Mouse (Mus musculus) ovary, postnatal 14 days (tissue): ENCODE measurements at regions not wholly inside any gene's neighbourhood (a gene's known extent, or its start where the extent isn't known, plus 50 kb on each side); places are given as distances from the start of the nearest gene placed in this dataset.
"Not testable (repeated sequence)": the region's sequence is repeated elsewhere in the genome, so short reads cannot be mapped to it uniquely, and the experiment has no call there.

Source experiments
- DNase-seq: peaks from one replicate; pipeline ENCODE4 v3.0.0; 2022; ENCODE audit warnings: low spot score

DNA sequence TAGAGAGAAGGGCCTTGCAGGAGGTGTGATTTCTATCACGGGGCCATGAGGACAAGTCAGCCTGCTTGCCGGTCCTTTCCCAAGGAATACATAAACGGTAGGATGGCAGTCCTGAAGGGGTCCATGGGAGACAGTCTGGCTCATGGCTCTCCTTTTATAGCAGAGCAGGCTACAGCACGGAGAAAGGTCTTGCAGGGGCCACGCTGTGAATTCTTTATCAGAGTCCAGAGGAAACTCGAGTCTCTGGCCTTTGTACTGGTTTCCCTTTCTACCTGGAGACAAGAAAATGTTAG is 1984.0 kb downstream of the 4930444P10Rik start:
- no peak for DNase-seq

DNA sequence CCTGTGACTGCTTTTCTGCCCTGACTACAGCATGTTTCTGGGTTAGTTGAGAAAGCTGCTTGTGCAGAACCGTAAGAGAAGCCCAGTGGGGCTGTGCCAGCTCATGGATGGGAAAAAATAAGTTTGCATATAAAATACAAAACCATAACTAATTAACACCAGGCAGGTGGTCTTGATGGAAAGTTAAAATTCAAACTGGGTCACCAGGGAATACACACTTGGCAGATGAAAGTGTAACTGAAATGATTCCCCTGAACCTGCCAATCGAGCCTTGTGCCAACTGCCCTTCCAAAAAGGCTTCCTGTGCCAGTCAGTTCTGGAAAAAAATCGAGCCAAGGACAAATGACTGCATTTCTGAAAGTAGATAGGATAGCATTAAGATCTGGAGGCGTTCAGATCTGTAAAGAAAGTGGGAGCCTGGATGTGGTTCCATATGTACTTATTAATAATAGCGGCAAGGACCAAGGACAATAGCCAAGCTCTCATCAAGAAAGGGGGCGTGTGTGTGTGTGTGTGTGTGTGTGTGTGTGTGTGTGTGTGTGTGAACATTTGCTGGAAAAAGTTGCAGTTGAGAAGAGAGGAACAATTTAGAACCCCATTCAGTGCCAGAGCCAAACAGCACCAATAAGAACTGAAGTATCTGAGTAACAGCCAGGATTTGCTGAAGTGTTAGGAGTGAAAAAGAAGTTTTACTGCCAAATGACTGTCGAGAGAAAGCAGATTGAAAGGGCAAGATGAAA is 1984.5 kb downstream of the 4930444P10Rik start:
- no peak for DNase-seq

DNA sequence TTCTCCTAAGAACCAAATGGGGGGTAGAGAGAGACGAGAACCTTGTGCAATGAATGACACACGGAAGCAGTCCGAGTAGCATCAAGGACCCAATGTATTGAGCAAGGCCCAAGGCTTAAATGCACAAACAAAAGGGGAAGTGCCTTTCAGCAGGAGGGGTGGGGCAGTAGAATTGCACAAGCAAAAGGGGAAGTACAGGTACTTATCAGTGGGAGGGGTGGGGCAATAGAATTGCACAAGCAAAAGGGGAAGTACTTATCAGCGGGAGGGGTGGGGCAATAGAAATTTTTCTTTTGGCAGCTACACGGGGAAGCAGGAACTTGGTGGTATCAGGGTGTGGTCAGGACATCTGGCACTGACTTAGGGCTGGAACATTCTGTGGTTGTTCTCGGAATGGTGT is 1987.6 kb downstream of the 4930444P10Rik start:
- not testable (repeated sequence) for DNase-seq

DNA sequence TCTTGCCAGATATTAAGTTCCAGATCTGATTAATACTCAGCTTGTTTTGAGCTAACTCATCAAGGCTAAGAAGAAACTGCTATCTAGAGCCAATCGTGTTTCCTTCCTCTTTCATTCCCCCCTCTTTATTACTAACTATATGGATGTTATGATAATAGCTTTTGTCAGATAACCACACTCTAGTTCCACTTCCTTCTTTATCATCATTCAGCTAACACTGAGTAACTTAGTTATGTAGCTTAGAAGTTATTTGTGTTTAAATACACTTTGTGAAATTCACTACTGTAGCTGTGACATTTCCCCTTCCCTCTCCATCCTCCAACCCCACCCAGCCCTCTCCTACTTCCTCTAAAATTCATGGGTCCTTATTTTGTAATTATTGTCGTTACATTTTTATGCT is 1988.6 kb downstream of the 4930444P10Rik start:
- DNase-seq: no peak

DNA sequence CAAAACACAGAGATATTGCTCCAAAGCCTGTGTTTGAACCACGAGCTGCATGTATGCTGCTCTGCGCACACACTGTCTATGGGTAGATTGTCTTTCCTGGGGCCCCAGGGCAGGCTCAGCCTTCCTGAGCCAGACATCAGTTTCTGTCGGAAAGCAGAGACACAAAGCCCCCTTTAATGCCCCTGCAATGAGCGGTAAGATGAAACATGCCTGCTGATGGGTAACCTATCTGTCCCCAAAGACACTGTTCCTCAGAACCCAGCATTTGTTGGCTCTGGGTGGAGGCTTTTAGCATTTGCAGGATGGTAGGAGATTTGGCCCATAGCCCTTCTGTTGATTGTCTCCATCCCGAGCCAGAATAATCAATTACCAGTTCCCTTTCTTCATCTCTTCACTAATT is 1994.1 kb downstream of the 4930444P10Rik start:
- DNase-seq: no peak

DNA sequence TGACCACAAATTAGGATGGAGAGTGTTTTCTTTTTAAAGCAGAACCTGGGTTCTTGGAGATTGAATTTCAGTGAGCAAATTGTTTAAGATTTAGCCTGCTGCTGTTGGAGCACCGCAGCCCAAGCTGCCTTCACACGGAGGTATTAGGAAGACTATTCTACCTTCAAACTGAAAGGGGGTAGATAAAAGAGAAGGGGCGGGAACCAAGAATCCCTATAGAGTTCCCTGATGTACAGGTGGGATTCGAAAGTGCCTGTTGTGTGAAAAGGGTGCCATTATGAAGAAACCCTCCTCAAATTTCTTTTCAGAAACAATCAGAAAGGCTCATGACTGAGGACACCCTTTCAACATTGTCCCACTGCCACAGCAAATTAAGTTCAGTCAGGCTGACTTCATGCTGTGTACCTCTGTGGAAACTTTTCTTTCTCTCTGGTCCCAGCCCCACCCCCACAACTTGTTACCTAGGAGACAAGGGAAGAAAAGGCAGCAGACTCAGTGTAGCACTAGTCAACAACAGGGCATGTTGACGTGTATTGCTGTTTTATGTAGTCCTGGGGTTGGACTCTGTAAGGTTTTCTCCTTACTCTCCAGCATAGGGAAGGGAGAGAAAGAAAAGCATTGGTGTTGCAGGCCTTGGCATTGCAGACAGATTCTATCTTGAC is 1995.4 kb downstream of the 4930444P10Rik start:
- DNase-seq: no peak

DNA sequence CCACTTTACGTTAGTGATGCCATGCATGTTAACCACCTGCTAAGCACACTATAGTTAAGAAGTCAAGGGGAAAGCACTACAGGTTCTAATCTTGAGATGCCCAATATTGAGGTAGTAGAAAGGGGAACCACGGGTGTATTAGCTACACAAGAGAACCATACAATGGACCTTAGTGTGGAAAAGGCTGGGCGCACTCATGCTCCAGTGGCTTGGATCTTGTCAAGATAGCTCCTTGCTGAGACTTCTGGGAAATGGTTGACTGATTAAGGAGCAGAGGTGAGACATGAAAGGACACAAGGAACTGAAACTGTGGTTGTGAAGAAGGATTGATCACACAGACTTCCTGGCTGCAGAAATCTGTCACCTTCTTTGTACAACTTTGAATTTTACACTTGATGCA is 2028.3 kb downstream of the 4930444P10Rik start:
- DNase-seq: no peak

DNA sequence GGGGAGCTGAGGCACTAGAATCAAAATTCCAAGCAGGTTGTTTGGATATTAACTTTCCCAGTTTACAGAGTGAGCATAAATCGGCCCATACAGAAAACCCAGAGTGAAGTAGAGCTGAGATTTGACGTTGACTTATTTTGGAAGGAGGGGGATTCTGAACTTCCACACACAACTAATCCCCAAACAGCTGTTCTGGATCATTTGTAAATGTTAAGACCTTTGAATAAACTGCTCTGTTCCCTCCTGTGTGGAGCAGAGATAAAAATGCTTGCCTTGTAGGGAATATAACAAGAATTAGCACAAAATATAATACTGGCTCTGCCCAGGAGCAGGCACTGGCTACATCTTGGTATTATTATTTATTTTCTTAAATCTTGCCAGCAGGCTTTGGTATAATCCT is 2057.0 kb downstream of the 4930444P10Rik start:
- DNase-seq: no peak

DNA sequence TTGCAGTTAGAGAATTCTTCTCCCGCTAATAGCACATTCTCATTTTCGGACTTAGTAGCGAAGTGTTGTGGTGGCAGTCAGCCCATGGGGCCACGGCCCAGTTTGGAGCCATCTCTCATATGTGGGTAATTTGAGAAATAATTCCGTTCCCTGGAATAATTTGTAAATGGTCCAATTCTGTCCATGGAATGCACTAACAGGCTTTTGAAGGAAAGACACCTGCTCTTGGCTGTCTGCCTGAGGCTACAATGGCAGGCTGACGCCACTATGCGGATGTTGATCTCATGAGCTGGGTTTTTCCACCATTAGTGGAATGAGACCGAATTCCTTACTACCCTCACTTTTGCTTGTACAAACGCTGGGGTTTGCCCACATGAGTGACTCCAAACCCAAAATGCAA is 2081.6 kb downstream of the 4930444P10Rik start:
- no peak for DNase-seq

DNA sequence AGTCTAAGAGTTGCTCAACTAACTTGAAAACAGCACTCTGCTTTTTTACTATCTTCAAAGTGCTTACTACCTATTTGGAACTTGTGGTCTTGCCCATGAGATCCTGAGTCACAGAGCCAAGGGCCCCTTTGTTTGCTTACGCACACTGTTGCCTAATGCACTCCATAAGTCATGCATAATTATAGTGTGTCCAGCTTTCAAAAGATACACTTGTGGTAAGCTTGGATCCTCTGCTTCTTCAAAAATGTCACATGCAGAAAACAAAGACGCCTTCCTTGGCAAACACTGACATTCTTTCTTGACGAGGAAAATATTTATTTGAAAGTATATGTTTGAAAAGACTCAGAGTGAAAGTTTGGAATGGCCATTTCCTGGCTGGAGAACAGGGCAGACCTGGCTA is 2082.3 kb downstream of the 4930444P10Rik start:
- DNase-seq: no peak

DNA sequence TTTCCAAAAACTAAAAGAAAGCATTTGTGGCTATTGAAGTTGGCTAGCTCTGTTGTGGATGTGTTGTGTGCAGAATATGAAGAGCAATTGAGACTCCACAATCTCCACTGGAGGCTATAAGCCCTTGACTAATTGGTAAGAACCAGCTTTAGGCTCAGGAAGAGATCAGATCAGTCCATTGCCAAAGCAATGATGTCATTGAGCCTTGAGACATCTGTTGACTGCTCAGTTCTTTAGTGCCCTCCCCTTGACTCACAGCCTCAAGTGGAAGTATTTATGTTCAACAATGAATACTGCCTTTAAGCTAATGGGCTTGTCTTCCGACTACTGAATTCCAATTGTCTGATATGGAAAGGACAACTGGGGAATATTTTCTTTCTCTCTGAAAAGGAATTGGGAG is 2090.6 kb downstream of the 4930444P10Rik start:
- DNase-seq: no peak

DNA sequence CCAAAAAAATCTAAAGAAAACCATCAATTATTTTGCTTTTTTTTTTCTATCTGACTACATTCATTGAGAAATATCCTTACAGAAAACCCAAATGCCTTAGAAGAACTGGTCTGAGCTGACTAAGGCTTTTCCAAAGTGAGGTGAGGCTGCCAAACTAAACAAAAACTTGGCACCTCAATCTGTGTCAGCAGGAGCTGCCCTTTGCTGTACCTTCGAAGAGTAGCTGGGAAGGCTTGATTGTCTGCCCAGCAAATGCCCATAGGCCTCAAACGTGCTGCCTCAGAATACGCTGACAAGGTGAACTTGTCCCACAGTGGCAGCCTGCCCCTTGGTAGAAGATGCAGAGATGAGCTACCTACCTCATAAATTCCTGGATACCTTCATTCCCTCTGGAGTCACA is 2091.7 kb downstream of the 4930444P10Rik start:
- no peak for DNase-seq

DNA sequence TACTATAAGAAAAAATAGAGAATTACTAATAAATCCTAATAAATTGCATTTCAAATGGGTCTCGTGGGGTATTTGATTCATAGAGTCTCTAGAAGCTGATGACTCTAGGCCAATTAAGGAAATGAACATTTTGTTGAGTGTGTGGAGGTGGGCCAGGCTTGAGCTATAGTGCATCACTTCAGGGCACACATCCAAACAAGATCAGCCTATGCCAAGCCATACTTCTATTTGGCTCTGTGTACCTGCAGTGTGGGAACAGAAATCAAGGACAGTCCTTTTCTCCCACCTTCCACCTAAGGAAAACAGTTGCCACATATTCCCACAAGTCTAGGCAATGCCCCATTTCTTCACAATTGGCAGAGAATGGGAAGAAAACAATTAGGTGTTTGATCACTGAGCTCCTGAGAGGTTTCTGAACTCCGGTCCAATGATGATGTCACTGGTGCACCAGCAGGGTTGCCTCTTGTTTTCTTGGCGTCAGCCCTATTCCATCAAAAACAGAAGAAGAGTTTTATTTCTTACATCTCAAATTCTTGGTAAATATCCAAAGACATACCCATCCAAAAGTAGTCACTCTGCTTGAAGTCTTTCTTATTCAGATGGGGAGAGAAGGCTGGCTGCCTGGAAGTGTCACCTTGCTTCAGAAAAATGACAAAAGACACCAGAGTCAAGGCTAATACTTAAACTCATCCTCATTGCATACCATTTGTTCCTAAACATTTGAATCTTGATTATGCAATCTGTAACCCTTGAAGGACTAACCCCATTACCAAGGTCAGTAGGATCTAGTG is 2092.3 kb downstream of the 4930444P10Rik start:
- DNase-seq: no peak

DNA sequence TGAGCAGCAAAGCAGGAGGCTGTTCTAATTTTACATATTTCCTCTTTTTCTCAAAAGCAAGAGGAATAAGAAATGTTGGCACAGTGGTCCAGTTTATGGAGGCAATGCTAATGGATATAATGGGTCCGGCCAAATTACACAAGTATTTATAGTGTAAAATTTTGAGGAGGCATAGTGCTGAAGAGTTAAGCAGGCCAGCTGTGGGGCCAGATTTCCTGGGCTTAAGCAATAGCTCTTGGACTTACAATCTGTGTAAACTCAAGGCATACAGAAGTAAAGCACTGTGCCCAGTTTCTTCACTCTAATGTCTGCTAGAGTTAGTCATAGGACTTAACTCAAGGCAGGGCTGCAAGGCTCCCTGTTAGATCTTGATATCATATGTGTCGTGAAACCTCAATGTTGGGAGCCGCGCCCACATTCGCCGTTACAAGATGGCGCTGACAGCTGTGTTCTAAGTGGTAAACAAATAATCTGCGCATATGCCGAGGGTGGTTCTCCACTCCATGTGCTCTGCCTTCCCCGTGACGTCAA is 2094.9 kb downstream of the 4930444P10Rik start:
- no peak for DNase-seq

DNA sequence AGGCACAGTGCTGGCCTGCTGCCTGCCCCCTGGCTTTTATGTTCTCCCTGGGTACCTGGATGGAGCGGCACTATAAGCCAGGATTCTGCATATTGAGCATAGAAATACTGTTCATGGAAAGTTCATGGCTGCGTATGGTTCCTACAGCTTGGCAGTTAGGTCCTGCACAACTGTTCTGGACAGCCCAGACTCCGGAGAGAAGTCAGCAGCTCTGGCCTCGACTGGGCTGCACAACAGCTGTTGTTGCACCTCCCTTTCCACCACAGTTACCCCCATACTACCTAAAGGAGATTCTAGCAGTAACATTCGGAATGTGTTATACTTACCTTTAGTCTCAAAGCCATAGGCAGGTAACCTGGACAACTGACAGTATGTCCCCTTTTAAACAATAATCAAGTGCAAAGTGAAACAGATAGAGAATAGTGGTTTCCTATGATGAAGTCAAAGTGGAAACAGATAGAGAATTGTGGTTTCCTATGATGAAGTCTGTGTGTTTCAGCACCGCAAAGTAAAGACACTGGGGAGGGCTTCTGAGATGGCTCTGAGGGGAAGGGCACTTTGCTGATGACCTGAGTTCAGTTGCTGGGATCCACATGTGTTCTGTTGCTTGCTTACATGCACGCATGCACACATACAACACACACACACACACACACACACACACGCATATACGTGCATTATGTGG is 2099.2 kb downstream of the 4930444P10Rik start:
- no peak for DNase-seq

DNA sequence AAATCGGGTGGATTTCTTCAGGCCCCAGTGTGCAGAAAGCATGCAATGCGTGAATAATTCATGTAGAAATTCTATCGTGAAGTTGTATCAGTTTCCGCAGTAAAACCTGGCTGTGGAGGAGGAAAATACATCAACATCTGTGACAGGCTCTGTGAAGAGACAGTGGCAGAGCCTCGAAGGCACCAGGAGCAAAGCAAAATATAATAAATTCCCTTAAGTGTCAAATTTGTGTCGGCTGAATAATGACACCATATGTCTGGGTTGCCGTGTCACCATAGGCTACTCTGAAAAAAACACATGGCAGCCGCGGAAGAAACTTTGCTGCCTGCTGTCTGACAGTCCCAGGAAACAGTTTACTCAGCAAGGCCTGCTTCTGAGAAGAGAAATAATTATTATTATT is 2100.1 kb downstream of the 4930444P10Rik start:
- no peak for DNase-seq

DNA sequence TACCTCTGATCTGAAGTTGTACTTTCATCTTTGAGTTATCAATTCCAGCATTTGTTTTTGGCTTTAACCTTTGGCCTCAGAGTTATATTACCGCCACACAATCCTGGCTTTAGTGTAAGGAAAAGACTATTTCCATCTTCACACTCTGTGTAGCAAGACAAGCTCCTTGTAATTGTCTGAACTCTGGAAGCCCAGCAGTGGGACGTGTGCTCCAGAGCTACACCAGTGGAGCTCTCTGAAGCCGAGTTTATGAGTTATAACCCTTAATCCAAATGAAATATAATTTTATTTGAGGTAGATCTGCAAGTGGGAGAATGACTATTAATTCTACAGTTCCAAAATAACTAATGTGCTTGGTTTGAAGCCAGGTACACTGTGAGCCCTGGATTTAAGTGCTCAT is 2103.8 kb downstream of the 4930444P10Rik start:
- no peak for DNase-seq

DNA sequence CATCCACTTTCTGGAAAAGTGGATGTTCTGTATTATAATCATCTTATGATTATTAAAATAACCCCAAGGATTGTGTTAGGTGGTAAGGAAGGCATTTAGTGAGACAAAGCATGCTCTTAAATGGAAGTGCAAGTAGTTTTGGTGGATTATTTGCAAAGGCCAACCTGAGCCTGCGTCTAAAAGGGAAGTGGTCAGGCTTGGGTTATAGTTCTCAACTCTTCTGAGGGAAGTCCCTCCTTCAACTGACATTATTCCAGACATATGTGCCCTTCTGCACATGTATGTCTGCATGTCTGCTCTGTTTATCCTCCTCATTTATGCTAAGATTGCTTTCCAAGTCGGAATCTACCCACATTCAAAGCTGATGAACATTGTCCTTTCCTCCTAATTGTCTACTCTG is 2108.3 kb downstream of the 4930444P10Rik start:
- DNase-seq: no peak

DNA sequence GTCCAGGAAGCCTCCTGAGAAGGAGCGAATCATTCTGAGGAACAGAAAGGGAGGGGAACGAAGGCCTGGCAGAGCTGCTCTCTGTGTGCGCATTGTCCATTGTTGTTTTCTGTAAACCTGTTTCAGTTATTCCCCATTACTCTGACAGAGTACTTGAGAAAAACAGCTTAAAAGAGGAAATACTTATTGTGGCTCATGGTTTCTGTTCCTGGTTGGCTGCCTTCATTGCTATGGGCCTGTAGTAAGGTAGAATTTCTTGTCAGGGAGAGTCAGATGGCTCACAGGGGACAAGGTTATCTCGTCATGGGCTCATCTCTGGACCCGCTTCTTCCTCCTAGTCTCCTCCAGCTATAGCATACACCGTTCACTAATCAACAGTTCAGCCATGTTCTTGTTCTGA is 2112.9 kb downstream of the 4930444P10Rik start:
- DNase-seq: no peak

DNA sequence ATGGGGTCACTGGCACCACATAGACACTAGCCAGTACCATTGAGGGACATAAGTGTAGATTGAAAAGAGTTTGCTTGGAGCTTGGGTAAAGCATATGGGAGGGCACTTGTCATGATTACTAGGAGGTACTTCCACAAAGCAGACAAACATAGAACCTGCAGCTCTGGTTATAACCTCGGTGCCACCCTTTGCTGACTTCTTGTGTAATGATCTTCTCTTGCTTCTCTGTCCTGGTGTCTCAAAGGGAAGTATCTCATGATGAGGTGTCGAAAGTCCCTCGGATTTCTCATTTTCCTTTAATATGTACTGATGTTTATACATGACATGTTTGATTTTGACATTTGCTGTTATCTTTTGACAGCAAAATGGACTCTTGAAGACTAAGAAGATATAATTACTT is 2114.5 kb downstream of the 4930444P10Rik start:
- no peak for DNase-seq

DNA sequence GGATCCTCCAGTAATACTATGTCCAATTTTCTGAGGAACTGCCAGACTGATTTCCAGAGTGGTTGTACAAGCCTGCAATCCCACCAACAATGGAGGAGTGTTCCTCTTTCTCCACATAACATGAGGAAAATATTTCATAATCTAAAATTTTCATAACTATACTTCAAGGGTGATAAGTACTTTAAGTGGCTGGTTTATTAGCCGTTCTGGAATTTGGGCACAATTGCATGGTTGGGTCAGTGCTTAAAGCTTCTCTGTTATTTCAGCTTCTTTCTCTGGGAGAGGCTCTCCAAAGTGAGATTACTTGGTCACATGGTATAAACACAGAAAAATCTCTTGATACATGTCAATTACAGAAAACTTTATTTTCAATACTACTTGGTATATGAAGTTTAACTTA is 2115.9 kb downstream of the 4930444P10Rik start:
- DNase-seq: no peak

DNA sequence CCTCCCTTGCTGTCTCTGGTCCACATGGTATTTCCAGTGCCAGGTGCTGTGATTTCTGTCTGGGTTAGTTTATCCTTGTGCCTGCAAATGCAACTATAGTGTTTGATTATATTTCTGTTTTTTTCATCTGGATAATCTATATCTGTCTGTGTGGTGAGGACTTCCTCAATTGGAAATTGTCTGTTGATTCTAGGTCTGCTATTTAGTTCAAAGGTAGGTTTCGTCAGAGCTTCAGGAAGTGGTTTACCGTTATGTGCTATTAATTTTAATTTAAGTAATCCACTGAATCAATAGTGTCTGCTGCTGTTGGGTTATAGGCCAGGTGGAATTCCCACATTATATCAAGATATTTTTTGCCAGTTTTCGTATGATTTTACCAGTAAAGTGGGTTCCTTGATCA is 2143.9 kb downstream of the 4930444P10Rik start:
- no peak for DNase-seq
